Mouse (Mus musculus) adrenal gland, postnatal 25 days (tissue): ENCODE data around the gene Car8. TPM values are rescaled to one million over a fixed set of nuclear protein-coding genes. Genes with fewer than 3 reads are reported as not detected.

Source experiments
- DNase-seq: peaks from one replicate; pipeline ENCODE4 v3.0.0; 2021; ENCODE audit warnings: mixed read lengths
- long read RNA-seq: library from polyadenylated mRNA; stranded (forward); transcript quantifications from one replicate; pipeline ENCODE4 v2.0.0, GENCODE M21; 2021
- total RNA-seq: library from RNA; stranded (reverse); gene quantifications from 2 replicates; pipeline ENCODE4 v1.2.3, GENCODE M21; 2021

The Car8 gene
- total RNA-seq = 33.6 and 54.4 TPM in 2 replicates
- long read RNA-seq, transcript Car8-201 (9 exons, 3,853 nt) = major isoform, 73 of 89 reads
- long read RNA-seq, partial matches to known transcripts = 5 of 89 reads
- long read RNA-seq, other reads (novel, unspliced or antisense) = 11 of 89 reads

DNA sequence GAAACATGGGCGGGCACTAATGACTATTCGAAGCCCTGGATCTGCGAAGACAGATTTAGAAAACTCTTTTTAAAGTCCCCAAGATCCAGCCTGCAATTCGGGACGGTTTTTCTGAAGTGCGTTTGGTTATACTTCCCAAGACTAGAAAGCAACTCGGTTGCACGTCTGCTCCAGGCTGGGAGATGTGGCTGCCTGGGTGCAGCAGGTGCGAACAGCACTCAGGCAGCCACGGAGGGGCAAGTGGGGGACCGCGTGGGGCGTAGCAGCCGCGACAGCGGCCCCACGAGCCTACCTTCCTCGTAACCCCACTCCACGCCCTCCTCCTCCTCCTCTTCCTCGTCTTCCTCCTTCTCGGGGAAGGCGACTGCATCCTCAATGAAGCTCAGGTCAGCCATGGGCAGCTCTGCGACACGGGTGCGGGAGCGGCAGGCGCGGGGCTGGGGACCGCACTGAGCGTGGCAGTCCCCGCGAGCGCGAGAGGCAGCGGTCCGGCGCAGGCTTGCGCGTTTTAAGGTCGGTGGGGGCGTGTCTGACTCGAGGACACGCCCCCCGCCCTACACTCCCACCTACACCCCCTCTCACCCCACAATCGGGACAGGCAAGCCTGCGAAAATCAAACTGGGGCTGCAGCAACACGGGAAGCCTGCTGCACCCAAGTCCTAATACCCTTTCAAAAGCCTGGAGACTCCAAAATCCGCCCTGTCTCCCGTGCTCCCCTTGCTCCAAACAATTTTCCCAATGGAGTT, at the start of gene Car8:
Gene Car8 (minus strand): TSS at position 482 of the 746 bp plus-strand sequence.
- DNase-seq = peak; percentile 62

DNA sequence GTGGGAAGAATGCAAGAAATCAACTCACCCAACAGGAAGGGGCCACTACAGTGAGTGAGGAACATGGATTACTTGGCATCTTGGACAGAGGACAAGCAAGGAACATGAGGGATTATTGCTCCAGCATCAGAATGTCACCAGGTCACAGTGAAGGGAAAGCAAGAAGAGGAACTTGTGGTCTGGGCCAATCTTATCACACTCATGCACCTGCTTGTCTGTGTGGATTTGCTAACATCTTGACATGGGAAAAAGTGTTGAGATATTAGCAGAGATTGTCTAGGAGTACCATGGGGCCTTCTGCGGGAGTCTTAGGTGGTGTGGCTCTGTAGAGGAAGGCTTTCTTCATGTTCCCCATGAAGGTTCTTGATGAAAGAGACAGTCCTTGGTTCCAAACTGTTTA, 46.1 kb upstream of the Car8 start:
- DNase-seq = no peak

DNA sequence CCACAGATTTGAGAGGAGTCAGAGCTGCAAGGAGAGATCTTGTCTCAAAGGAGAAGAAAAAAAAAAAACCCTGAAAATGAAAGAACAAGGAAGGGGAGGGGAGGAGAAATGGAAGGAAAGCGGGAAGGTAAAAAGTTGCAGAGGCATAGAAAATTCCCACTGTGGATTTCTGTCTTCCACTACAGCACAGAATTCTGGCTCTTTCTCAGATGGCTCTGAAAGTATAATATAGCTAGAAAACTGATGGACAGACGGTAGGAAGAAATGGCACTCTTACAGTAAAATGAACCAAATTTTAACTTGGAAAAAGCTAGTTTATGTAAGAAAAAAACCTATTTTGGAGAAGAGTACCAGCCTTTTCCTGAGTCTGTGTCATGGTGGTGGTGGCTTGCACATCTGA, 39.3 kb upstream of the Car8 start:
- DNase-seq = no peak

DNA sequence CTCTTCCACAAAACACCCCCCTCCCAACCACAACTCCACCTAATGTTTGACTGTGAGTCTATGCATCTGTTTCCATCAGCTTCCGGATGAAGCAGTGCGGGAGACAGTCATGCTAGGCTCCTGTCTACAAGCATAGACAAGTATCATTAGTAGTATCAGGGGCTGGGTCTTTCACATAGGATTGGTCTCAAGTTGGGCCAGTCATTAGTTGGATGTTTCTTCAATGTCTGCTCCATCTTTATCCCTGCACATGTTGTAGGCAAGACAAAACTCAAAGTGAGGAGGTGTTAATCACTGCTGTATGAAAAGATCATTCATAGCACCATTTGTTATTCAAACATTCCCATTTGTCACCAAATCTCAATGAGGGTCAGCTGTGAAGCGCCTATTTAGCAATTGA, 11.0 kb upstream of the Car8 start:
- no peak for DNase-seq

DNA sequence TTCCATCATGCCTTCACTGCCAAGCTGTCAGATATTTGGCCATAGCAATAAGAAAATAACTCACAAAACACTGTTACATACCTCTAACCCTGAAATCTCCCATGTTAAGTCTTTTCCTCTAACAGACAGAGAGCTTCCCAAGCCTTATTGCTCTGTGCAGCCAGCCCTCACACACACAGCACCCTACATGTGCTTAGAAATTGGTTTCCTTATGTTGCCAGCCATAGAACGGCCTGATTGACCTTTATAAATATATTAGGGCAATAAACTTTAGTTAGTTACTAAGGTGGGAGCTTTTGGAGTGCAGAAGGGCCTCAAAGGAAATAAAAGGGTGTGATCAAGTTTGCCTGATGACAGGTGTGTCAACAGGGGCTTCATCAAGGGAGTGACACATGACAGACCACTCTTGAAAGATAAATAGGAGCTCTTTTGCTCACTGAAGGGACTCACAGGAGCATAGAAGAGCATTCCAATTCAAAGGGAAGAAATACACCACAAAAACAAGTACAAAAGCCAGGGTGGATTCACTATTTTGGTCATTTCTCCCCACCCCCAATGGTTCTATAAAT, 6.7 kb upstream of the Car8 start:
- no peak for DNase-seq

DNA sequence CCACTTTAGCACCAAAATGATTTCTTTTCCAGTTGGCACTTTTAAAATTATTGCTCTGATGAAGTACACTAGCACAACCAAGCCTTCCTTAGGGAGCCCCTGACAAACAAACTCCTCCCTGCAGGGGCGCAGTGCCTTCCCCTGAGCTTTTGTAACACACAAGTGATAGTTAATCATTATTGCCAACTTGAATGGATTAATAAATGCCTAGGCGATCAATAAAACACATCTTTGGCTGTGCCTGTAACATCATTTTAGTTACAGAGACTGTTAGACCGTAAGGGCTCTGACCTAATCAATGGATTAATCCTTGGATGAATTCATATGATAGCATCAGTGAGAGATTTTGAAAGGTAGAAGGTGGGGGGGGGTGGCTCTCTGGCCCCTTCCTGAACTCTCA, 6.2 kb upstream of the Car8 start:
- DNase-seq = no peak

DNA sequence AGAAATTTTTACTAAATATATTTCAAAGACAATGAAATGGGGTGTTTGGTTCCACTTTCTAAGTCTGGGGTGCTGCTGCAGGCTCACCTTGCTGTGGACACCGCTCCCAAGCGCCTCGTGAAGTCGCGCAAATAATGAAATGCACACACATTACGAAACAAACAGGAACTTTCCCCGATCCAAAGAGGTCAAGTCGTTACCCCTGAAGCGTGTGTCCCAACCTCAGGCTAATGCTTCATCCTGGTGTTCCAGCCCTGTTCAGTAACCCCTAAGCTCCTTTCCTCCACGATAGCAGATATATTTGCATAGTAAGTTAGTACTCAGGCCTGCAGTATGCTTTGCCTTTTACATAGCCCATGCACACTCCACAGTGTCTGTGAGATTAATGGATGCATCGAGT, 858 bp upstream of the Car8 start:
- DNase-seq = no peak

DNA sequence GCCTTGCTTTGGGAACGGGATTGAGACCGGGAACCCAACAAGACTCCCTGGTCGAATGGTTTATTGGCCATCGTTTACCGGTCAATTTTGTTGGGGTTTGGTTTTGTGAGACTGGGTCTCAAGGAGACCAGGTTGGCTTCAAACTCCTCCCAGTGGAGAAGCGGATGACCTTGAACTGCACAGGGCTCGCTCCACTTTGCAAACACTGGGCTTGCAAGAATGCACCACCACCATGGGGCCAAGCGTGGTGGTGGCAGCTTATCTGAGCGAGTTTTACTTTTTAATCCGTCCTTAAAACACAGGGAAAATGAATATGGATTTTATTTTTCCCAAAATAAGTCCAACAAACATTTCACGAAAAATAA, 447 bp upstream of the Car8 start:
- peak; percentile 2 for DNase-seq

DNA sequence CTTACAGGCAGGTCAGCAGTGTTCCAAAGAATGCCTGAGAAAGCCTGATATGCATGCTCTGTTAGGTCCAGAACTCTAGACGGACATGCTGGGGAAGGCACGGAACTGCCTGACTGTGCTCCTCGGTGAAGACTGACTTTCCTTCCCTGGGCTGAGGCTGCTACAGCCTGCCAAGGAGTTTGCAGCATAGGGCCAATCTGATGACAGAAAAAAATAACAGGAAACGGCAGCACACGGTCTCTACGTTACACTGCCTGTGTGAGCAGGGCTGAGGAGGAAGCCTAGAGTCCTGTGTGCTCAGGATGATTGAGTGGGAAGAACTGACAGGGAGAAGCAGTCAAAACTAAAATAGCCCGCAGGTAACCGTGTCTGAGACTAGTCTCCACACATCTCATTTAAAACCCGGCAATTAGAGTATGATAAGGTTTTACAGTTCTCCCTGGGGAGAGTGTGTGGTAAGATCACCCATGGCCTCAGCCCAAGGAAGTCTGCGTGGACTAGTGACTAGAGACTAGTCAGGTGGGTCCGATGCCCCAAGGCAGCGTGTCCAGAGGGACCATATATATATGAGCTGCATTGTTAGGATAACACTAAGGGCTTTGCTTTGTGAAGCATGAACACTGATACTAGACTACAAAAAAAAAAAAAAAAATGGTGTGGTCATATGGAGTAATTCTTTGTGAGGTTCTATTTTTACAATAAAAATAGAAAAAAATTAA, 6.3 kb downstream of the Car8 start:
- no peak for DNase-seq

DNA sequence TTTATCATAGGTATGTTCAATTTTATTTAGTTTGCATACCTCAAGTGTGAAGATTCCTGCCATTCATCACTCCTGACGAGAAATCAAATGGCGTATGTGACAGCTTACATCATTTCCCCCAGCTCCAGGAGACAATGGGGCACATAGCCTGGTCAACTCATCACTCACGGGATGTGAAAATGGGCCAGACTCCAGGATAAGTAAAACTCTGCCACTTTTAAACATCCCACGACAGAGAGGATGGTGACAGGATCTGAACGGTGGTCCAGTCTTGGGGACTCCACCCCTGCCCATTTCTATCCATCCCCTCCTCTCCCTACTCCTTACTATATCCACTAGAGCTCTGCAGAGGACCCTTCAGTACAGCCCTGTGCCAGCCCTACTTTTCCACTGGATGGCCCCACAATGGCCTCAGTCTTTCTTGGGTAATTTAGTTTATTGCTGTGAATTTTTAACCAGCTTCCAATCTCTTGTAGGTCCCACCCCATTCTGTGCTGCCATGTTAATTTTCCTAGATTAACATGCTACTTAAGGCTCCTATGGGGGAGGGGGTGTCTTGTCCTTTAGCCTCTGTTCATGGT, 7.5 kb downstream of the Car8 start:
- DNase-seq = no peak

DNA sequence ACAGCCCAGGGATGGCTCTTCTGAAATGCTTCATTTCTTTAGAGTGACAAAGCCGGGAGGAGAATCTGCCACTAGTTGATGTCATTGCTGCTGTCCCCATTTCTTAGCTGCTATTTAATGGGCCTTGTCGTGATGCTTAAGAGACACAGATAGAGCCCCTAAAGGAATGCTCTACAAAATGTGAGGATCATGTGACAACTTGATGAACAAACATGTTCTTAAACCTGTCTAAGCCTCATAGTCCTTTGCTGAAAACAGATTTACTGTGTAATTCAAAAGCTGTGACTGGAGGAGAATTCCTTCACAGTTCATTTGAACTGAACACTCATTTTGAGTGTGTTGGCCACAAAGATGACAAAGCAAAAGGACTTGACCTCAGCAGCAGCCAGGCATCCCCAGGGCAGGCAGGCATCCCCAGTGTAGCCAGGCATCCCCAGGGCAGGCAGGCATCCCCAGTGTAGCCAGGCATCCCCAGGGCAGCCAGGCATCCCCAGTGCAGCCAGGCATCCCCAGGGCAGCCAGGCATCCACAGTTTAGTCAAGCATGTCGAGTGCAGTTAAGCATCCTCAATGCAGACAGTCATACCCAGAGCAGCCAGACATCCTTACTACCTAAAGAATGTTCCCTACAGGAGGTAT, 9.1 kb downstream of the Car8 start:
- DNase-seq = no peak

DNA sequence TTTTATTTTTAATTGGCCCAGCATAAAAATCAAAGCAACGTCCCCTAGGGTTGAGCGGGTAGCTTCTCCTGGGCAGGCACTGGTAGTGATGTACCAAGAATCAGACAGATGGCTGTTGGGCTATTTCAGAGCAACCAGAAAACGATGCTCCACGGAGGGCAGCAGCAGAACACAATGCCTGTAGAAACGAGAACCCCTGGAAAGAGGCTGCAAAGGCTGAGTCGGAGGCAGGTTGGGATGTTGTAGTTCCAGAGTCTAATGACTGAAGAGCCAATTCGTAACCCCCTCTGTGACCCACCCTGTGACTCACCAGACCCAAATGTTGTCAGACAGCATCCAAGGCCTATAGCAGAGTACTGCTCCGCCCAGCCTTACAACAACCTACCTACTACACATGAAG, 19.9 kb downstream of the Car8 start:
- no peak for DNase-seq

DNA sequence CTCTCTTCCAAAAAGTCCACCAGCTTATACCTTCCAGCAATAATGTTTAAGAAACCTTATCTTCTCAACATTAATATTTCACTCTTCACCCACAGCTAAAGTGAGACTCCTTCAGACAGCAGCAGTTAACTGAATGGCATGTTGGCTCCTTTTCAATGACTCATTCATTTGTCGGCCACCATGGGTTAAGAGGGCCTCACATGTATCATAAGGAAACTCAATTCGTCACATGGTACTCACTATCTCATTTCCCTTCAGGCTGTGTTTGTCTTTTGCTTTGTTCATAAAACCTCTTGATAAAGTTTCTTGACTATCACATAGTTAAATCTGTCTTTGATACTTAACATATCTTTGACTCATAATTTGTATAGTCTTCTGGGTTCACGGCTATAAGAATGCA, 20.8 kb downstream of the Car8 start:
- no peak for DNase-seq

DNA sequence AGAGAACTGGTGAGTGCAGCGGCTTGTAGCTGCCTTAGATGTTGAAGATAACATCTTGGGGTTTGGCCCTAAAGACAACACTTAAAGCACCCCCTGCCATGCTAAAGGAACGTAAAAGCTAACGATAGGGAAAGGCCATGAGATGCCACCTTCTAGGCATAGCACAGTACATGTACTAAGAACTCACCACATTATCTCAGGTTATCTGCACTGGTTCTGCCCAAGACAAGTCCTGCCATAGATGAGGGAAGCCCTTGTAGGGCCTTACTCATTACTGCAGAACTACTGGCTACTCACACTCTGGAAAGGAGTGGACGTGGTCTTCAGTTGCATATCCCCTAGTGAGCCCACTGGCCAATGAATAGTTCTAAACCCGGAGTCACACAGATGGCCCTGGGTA, 21.6 kb downstream of the Car8 start:
- DNase-seq = no peak

DNA sequence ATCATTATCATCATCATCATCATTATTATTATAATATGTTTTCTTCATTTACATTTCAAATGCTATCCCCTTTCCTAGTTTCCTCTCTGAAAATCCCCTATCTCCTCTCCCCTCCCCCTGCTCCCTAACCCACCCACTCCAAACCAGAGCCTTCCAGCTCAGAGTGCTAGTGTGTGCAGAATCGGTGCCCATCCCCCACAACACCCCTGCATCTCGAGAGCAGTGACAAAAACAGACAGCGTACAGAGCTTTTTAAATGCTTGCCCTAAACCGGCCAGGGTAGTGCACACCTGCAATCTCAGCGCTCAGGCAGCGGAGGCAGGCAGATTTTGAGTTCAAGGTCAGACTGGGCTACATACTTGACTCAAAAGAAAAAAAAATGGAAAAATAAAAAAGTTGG, 22.3 kb downstream of the Car8 start:
- no peak for DNase-seq

DNA sequence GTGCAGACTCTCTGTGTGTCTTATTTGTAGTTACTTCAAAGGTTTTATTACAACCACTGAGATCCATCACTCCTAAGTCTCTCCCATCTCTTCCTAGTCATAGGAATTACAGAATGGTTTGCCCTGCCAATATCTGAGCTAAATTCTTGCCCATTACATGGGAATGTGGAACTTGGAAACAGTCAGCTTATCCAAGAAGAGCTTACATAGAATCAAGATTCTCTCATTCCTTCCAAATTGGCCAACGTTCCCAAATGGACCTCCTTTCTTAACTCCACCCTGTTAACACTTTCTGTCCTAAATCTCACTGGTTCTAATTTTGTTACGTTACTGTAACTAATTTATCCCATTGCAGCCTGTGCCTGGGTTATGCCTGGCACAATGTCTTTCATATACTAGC, 25.2 kb downstream of the Car8 start:
- no peak for DNase-seq

DNA sequence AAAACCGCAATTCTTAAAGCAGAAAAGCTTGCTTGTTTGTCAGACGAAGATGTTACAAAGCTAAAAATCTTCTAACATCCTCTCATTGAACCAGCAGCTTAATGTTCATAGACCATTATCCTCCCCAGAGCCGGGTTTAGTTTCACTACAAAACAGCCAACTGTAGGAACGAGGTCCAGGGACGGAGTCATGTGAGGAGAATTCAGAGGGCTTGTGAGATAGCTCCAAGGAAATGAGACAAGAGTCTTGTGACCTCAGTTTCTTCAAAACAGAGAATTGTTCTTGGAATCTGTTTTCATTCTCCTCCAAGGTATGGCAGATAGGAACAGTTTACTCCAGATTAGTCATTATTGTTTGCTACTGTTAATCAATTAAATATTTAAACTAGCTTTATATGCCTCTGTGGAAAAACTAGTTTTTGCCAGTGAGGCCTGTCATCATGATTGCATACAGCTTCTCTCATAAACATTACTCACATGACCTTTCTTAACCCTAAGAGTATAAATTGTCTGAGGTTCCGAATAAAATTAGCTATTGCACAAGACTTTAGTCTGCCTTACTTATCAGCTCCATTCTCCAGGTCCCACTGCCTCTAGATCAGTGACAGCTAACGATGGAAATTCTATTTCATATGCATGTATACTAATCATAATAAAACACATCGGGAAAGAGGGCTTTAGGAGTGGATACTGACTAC, 25.8 kb downstream of the Car8 start:
- DNase-seq = no peak

DNA sequence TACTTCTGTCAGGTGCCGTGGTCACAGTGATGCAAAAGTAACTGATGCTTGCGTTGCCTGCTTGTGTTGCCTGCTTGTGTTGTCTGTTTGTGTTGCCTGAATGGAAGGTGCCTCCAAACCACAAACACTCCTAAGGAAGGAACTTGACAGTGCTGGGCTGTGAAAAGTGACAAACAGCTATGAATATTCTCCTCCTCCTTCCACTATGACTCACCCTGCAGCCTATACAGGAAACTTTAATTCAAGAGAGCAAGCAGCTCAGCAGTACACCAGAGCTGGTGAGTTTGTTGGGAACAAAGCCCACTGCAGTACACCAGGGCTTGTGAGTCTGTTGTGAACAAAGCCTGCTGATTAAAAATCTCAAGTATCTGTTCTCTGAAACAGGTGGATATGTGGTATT, 28.4 kb downstream of the Car8 start:
- no peak for DNase-seq

DNA sequence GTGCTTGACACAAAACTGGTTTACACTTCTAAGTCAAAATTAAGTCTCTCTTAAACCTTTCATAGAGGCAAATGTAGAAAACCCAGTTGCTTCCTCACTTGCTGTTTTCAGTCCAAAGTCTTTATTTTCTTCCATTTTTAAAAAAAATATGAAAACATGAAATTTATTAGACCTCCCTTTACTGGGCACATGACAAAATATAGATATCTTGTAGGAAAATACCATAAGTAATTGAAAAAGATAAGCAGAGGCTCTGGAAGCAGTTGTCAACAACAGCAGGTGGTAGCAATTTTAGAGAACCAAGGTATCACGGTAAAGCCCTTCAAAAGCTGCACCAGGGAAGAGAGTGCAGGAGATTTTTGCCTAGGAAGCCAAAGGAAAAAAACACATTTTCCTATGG, 30.9 kb downstream of the Car8 start:
- DNase-seq = no peak

DNA sequence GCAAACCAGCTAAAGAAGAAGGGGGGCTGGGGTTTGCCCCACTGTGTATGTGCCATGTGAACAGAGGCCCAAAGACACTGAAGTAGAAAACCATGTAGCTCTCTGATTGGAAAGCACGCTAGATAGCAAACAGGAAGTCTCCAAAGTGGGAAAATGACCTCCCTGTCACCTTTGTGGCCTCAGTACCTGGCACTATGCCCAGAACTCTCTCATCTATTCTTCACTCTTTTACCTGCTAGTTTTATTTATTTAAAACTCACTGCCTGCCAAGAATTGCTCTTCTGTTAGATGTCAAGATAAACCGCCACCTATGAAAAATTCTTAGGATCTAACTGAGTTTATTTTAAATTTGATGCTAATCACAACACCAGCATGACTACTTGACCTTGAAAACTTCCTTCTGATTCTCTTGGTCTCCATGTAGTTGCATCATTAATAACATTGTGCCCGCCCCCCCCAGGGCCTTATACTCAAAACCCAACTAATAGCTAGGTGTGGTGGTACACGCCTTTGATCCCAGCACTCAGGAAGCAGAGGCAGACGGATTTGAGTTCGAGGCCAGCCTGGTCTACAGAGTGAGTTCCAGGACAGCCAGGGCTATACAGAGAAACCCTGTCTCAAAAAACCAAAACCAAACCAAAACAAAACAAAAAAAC, 31.8 kb downstream of the Car8 start:
- no peak for DNase-seq

DNA sequence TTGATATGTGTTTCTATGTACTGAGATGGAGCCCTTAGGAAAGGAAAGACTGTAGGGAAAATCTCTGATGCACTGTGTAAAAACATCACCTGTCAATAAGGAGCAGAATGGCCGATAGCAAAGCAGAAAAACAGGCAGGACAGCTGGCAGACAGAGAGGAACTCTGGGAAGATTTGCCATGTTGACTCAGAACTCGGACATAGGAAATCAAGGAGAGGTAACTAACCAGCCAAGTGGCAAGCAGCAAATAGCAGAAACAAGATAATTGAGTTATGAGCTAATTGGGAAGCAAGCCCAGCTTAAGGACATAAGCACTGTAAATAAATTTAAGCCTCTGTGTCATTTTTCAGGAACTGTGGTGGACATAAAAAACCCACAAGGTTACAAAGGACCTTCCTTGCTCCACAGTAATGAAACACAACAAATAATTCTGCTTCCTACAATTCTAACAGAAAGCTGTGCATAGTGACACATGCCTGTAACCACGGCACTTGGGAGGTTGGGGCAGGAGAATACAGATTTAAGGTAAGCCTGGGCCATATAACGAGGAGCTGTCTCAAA, 33.7 kb downstream of the Car8 start:
- DNase-seq = no peak
